Comparison of ENCODE assay signal across 33 mouse cellular contexts in the genomic region with DNA sequence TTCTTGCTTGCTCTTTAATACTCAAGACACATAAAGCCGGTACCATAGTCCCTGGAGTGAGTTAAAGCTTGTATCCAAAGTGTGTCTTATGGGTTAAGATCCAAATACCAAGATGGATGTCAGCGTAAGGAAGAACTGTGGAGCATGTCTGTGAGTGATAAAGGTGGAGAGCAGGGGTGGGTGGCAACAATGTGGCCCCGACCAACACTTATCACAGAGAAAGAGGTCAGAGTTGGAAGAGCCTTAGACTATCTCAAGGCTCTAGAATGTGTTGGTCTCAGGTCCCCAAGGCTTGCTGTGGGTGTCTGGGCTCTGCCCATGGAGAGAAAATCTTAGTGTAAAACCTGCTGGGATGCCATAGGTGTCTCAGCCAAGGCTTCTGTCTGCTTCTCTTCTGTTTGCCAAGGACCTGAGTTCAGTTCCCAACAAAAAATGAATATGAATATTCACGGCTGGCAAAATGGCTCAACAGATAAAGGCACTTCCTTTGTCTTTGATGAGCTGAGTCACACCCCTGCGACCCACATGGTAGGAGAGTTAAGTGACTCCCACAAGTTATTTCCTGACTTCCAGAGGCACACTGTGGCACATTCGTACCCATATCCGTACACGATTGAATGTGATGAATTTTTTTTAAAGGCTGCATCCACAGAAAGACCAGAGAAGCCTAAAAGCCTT. TPM values are rescaled to one million over a fixed set of nuclear protein-coding genes. Genes with fewer than 3 reads are reported as not detected.
DNase-seq lines count a peak whose midpoint lies in the region; ATAC-seq and TF ChIP-seq lines count a peak whose summit lies in the region.
"Had no signal": no experiment of that assay in that cellular context is flagged by ENCODE, and none has a peak within 500 bp of the region (broad histone marks: within the 10 kb centered on the region; RNA-seq: fewer than 3 reads in every experiment).

No protein-coding gene starts in this region.

- 83% methylated on average over 8 of the region's 8 CpGs for WGBS in midbrain, embryonic 11.5 days
- 91% methylated on average over 8 of the region's 8 CpGs for WGBS in midbrain, postnatal 0 days
- 18% methylated on average over 8 of the region's 8 CpGs for WGBS in liver, embryonic 14.5 days (ENCODE audit: insufficient replicate concordance)

- H3K36me3 ChIP-seq in midbrain, embryonic 11.5 days (ENCODE audit: control insufficient read depth, insufficient read depth, low read length), result no peaks in the 10 kb centered on the region
- no peaks in the 10 kb centered on the region for H3K36me3 ChIP-seq in midbrain, postnatal 0 days (ENCODE audit: insufficient read depth, low read length)
- no peaks in the 10 kb centered on the region for H3K36me3 ChIP-seq in liver, embryonic 14.5 days (replicated peaks; ENCODE audit: control insufficient read depth, insufficient read depth, low read depth)
- H3K36me3 ChIP-seq: embryonic facial prominence, embryonic 13.5 days; forebrain, embryonic 12.5 days; limb, embryonic 10.5 days; limb, embryonic 15.5 days; lung, embryonic 15.5 days; midbrain, embryonic 10.5 days; stomach, embryonic 15.5 days had no signal

- TF ChIP-seq CTCF in midbrain, postnatal 0 days (IDR thresholded peaks at IDR 0.05), result no peak
- no peak for TF ChIP-seq CTCF in liver, embryonic 14.5 days (IDR thresholded peaks at IDR 0.05; ENCODE audit: low read depth)

- H3K4me2 ChIP-seq in midbrain, embryonic 11.5 days, result no peak overlapping the region
- H3K4me2 ChIP-seq in midbrain, postnatal 0 days (ENCODE audit: low read depth, low read length, poor library complexity, severe bottlenecking), result no peak overlapping the region
- H3K4me2 ChIP-seq in liver, embryonic 14.5 days (ENCODE audit: low read depth), result peak overlapping the region; percentile 36
- H3K4me2 ChIP-seq: embryonic facial prominence, embryonic 13.5 days; forebrain, embryonic 12.5 days; limb, embryonic 15.5 days; lung, embryonic 15.5 days; stomach, embryonic 15.5 days had no signal

- no peaks in the 10 kb centered on the region for H3K4me1 ChIP-seq in midbrain, embryonic 11.5 days (ENCODE audit: control insufficient read depth, insufficient read depth, low read length)
- peaks cover 3% of the 10 kb centered on the region; the same call in 1 of the 2 replicates for H3K4me1 ChIP-seq in midbrain, postnatal 0 days (ENCODE audit: insufficient read depth, low read length)
- peaks cover 12 to 23% of the 10 kb centered on the region in 2 experiments; a peak in 3 of 4 replicates for H3K4me1 ChIP-seq in liver, embryonic 14.5 days (replicated peaks; ENCODE audit: control insufficient read depth in 2 of 2, insufficient read depth in 2 of 2, low read length in 1 of 2)
- H3K4me1 ChIP-seq: stomach, embryonic 15.5 days had no signal

- peak; percentile 53 for DNase-seq in midbrain, embryonic 11.5 days (ENCODE audit: low spot score, missing footprints)
- DNase-seq in midbrain, postnatal 0 days (ENCODE audit: low spot score), result no peak
- peak; percentile 15 to 33 (median 26) for DNase-seq in liver, embryonic 14.5 days (ENCODE audit: low read depth in 3 of 3, low spot score in 3 of 3)
- no peak for DNase-seq in retina, postnatal 1 day
- no peak for DNase-seq in adrenal gland, postnatal 14 days
- DNase-seq in left cerebral cortex, adult 11 months (ENCODE audit: low spot score), result no peak
- no peak for DNase-seq in gastrocnemius, postnatal 14 days
- DNase-seq: adrenal gland, adult 2 months; cerebellum, adult 11 months; cerebellum, adult 9-10 months; cerebellum, postnatal 36 days; embryo, embryonic 11 days; forebrain, postnatal 0 days; heart, postnatal 14 days; kidney, adult 18-20 months; kidney, postnatal 4 days; right cerebral cortex, postnatal 25 days; thymus, postnatal 14 days had no signal

- intact Hi-C loops in gastrocnemius, postnatal 14 days (cut with DNase I; ENCODE audit: low total_unique reads), result loop anchor here (5.0 kb wide), 1 partner anchor 565 kb away; no protein-coding TSS in a partner anchor

- TF ChIP-seq EP300 in liver, embryonic 14.5 days (IDR thresholded peaks at IDR 0.05; ENCODE audit: low read depth), result no peak

- ATAC-seq in midbrain, embryonic 11.5 days (ENCODE audit: low FRiP score), result no peak
- ATAC-seq in midbrain, postnatal 0 days (ENCODE audit: low FRiP score), result no peak
- peak; percentile 39; the same call in 1 of the 2 replicates for ATAC-seq in erythroblast, adult 5-6 weeks (replicated peaks; ENCODE audit: low FRiP score, poor library complexity, severe bottlenecking)
- ATAC-seq in liver, embryonic 14.5 days (ENCODE audit: insufficient read depth), result peak; percentile 89
- ATAC-seq: activated CD4-positive, CD25-positive, alpha-beta regulatory T cell, adult 4 months; CD4-positive, CD25-positive, alpha-beta regulatory T cell, adult 4 months; forebrain, postnatal 0 days; hindbrain, embryonic 16.5 days; midbrain, embryonic 16.5 days had no signal

- no peaks in the 10 kb centered on the region for H3K27me3 ChIP-seq in midbrain, embryonic 11.5 days (ENCODE audit: control insufficient read depth, insufficient read depth, low read length)
- no peaks in the 10 kb centered on the region for H3K27me3 ChIP-seq in midbrain, postnatal 0 days (ENCODE audit: insufficient read depth, low read length)
- no peaks in the 10 kb centered on the region for H3K27me3 ChIP-seq in liver, embryonic 14.5 days (ENCODE audit: control insufficient read depth, insufficient read depth, low read length)
- H3K27me3 ChIP-seq: limb, embryonic 15.5 days; lung, embryonic 15.5 days; stomach, embryonic 15.5 days had no signal

- H3K27ac ChIP-seq in midbrain, embryonic 11.5 days (ENCODE audit: low read depth, low read length), result no peak overlapping the region
- no peak overlapping the region for H3K27ac ChIP-seq in midbrain, postnatal 0 days (ENCODE audit: low read depth, low read length)
- H3K27ac ChIP-seq in liver, embryonic 14.5 days, result peak overlapping the region; percentile 17; the same call in 1 of the 2 replicates
- H3K27ac ChIP-seq: embryonic facial prominence, embryonic 13.5 days; forebrain, embryonic 12.5 days; kidney, postnatal 0 days; limb, embryonic 10.5 days; limb, embryonic 15.5 days; lung, embryonic 15.5 days; midbrain, embryonic 10.5 days; stomach, embryonic 15.5 days had no signal

- H3K4me3 ChIP-seq in midbrain, embryonic 11.5 days (ENCODE audit: low read depth, low read length), result no peak overlapping the region
- H3K4me3 ChIP-seq in midbrain, postnatal 0 days (ENCODE audit: low read depth, low read length), result no peak overlapping the region
- H3K4me3 ChIP-seq in liver, embryonic 14.5 days (ENCODE audit: insufficient read depth in 1 of 2, low read depth in 2 of 2, low read length in 2 of 2), result no peak overlapping the region
- H3K4me3 ChIP-seq: embryonic facial prominence, embryonic 13.5 days; erythroblast, embryonic 14.5 days; forebrain, embryonic 12.5 days; limb, embryonic 10.5 days; limb, embryonic 15.5 days; lung, embryonic 15.5 days; midbrain, embryonic 10.5 days; myocyte; stomach, embryonic 15.5 days had no signal

- no peaks in the 10 kb centered on the region for H3K9me3 ChIP-seq in midbrain, embryonic 11.5 days (ENCODE audit: control insufficient read depth, low read length)
- H3K9me3 ChIP-seq in midbrain, postnatal 0 days (ENCODE audit: low read length), result no peaks in the 10 kb centered on the region
- H3K9me3 ChIP-seq in liver, embryonic 14.5 days (ENCODE audit: control insufficient read depth, low read length), result no peaks in the 10 kb centered on the region
- H3K9me3 ChIP-seq: embryonic facial prominence, embryonic 13.5 days; forebrain, embryonic 12.5 days; limb, embryonic 10.5 days; limb, embryonic 15.5 days; lung, embryonic 15.5 days; midbrain, embryonic 10.5 days; stomach, embryonic 15.5 days had no signal

- no peak overlapping the region for H3K9ac ChIP-seq in midbrain, embryonic 11.5 days (ENCODE audit: low read length)
- H3K9ac ChIP-seq in midbrain, postnatal 0 days (replicated peaks; ENCODE audit: low read length, poor library complexity, severe bottlenecking), result no peak overlapping the region
- H3K9ac ChIP-seq in liver, embryonic 14.5 days (replicated peaks), result no peak overlapping the region; the same call in 1 of the 2 replicates
- H3K9ac ChIP-seq: embryonic facial prominence, embryonic 13.5 days; forebrain, embryonic 12.5 days; forebrain, postnatal 0 days; limb, embryonic 15.5 days; lung, embryonic 15.5 days; stomach, embryonic 15.5 days had no signal

RNA-seq across cellular contexts. Expression of gene Max, which starts 40.7 kb away (rescaled TPM):
- polyA plus RNA-seq in midbrain, embryonic 11.5 days (2014; fragmentation: Nextera tagmentation; extraction: Ambion mirVana), result 29.2 and 37.5 TPM in 2 replicates
- total RNA-seq in midbrain, postnatal 0 days (2014; rRNA removed), result 61.7 and 66.9 TPM in 2 replicates
- 17.3 and 17.4 TPM in 2 replicates for polyA plus RNA-seq in midbrain, postnatal 0 days (2015; fragmentation: Nextera tagmentation; extraction: Ambion mirVana)
- 56.6 and 89.2 TPM in 2 replicates for total RNA-seq in erythroblast, adult 5-6 weeks (2015; ENCODE audit: low replicate concordance)
- total RNA-seq in erythroblast, adult 5-6 weeks (2017; ENCODE audit: low replicate concordance), result 62.9 and 210 TPM in 2 replicates
- polyA plus RNA-seq in liver, embryonic 14.5 days (2012; rRNA removed), result 20.5 and 27.5 TPM in 2 replicates
- polyA plus RNA-seq in liver, embryonic 14.5 days (2014; fragmentation: Nextera tagmentation; extraction: Ambion mirVana), result 26.2 and 26.8 TPM in 2 replicates
- 59.9 and 83.1 TPM in 2 replicates for total RNA-seq in adrenal gland, postnatal 14 days (2021)
- total RNA-seq in gastrocnemius, postnatal 14 days (2021), result 10 to 100 TPM; 26.4 to 35.6 TPM

Comparison
In these comparisons a context has a peak if more than half of its experiments do, and no peak if none do; other contexts are left out.
1. DNase-seq: peak in midbrain, embryonic 11.5 days (single experiment) and liver, embryonic 14.5 days (3 of 3); none in midbrain, postnatal 0 days (single experiment), retina, postnatal 1 day (single experiment), adrenal gland, postnatal 14 days (single experiment), left cerebral cortex, adult 11 months (single experiment) and gastrocnemius, postnatal 14 days (single experiment).
2. ATAC-seq: peak in erythroblast, adult 5-6 weeks (single experiment) and liver, embryonic 14.5 days (single experiment); none in midbrain, embryonic 11.5 days (single experiment) and midbrain, postnatal 0 days (single experiment).